Mouse (Mus musculus) ES-Bruce4 (cell line): ENCODE measurements around the gene Ets2.

Experiments used
- CTCF ChIP-seq: IDR thresholded peaks from one replicate; pipeline ENCODE4 v1.8.1; 2011; ENCODE audit warnings: low read depth, low read length
- EP300 ChIP-seq: IDR thresholded peaks from 2 replicates; pipeline ENCODE4 v1.6.1; 2011; ENCODE audit warnings: low read depth, low read length; ENCODE audit not compliant: insufficient read depth
- POLR2A ChIP-seq: IDR thresholded peaks from one replicate; pipeline ENCODE4 v1.8.1; 2011; ENCODE audit warnings: low read length; ENCODE audit not compliant: insufficient read depth

- TF ChIP-seq CTCF = peak; percentile 88
- TF ChIP-seq POLR2A = no peak
- TF ChIP-seq EP300 = no peak
Observed at GRCm38 (mm10) chr16:95658836-95659430, 42.9 kb upstream of the Ets2 start.
